Mouse (Mus musculus): ENCODE data around the gene Phykpl. TPM values are rescaled to one million over a fixed set of nuclear protein-coding genes. Genes with fewer than 3 reads are reported as not detected.

Phykpl gene
- polyA plus RNA-seq, 1 experiment, result 8.1 TPM

DNA sequence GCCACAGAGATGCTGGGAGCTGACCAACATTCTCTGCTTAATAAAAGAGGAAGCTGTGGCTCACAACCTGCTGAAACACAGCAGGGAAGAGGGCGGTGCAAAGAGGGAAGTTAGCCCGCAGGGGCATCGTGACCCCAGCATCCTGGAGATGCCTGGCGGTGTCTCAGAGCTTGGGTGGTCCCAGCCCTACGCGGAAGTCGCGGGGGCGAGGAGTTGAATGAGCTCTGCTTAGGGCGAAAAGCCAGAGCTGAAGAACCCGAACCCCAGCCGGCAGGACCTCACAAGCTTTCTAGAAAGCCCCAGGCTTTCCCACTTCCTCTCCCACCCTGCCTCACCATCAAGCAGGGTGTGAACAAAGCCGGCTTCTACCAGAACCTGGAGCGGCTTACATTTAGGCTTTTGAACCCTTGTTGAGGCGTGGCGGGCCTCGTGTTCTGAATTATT is 53.4 kb downstream of the Phykpl start:
- peaks cover 5% of the 10 kb centered on the region for H3K4me1 ChIP-seq (ENCODE audit: control insufficient read depth, insufficient read depth, low read length)
- peak overlapping the region; percentile 98 for H3K27ac ChIP-seq (ENCODE audit: insufficient read depth, low read length)
- TF ChIP-seq EP300 (IDR thresholded peaks at IDR 0.05; ENCODE audit: insufficient read depth, low read depth, low read length), result peak; percentile 99
- no peak for TF ChIP-seq POLR2A (IDR thresholded peaks at IDR 0.05; ENCODE audit: insufficient read depth, low read length)
- H3K36me3 ChIP-seq (ENCODE audit: control insufficient read depth, insufficient read depth, low read length, poor library complexity, severe bottlenecking), result peaks cover 7% of the 10 kb centered on the region
- H3K9me3 ChIP-seq (replicated peaks; ENCODE audit: control insufficient read depth, insufficient read depth, low read length, poor library complexity, severe bottlenecking), result no peaks in the 10 kb centered on the region
- no peaks in the 10 kb centered on the region for H3K27me3 ChIP-seq (ENCODE audit: control insufficient read depth, insufficient read depth, low read length, poor library complexity, severe bottlenecking)
- peak overlapping the region; percentile 30; the same call in 1 of the 2 replicates for H3K9ac ChIP-seq (ENCODE audit: low read depth, poor library complexity, severe bottlenecking)
- no peak overlapping the region for H3K4me3 ChIP-seq (ENCODE audit: low read depth, low read length)

DNA sequence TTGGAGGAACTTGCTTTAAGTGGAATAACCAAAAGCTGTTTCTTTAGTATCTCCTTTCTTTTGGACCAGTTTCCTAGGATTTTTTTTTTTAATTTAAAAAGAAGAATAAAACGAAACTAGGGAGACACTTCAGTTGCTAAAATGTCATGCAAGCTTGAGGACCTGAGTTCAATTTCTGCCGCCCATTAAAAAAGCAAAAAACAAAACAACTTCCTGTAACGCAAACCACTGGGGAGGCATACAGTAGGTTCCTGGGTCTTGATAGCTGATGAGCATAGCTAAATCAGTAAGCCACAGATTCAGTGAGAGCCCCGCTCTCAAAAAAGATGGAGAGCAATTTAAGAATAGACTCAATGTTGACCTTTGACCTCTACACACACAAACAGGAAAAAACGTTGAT is 53.9 kb downstream of the Phykpl start:
- H3K27ac ChIP-seq (ENCODE audit: insufficient read depth, low read length), result peak overlapping the region; percentile 98
- H3K4me3 ChIP-seq (ENCODE audit: low read depth, low read length), result no peak overlapping the region
- H3K4me1 ChIP-seq (ENCODE audit: control insufficient read depth, insufficient read depth, low read length), result peaks cover 7% of the 10 kb centered on the region
- no peak for TF ChIP-seq EP300 (IDR thresholded peaks at IDR 0.05; ENCODE audit: insufficient read depth, low read depth, low read length)
- TF ChIP-seq CTCF (IDR thresholded peaks at IDR 0.05; ENCODE audit: low read depth, low read length), result no peak
- H3K9me3 ChIP-seq (replicated peaks; ENCODE audit: control insufficient read depth, insufficient read depth, low read length, poor library complexity, severe bottlenecking), result no peaks in the 10 kb centered on the region
- H3K36me3 ChIP-seq (ENCODE audit: control insufficient read depth, insufficient read depth, low read length, poor library complexity, severe bottlenecking), result peaks cover 7% of the 10 kb centered on the region
- peak overlapping the region; percentile 30; the same call in 1 of the 2 replicates for H3K9ac ChIP-seq (ENCODE audit: low read depth, poor library complexity, severe bottlenecking)
- H3K27me3 ChIP-seq (ENCODE audit: control insufficient read depth, insufficient read depth, low read length, poor library complexity, severe bottlenecking), result no peaks in the 10 kb centered on the region

DNA sequence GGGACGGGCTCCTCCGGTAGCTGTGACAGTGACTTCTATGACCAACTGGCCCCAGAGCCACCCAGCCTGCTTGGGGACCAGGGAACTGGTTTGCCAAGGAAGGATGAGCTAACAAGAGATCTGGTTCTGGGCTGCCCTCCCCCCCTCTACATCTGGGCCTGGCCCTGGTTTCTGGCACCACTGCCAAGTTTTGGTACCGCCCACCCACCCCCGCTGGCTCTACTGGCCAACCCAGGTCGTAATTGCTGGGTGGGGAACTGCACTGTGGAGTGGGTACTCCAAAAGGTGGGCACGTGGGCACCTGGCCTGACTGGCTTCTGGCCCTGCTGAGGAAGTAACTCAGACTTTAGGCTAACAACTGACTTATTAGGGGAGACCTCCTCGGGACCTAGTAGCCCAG is 56.2 kb downstream of the Phykpl start:
- Histone ChIP-seq H3K4me1 (ENCODE audit: control insufficient read depth, insufficient read depth, low read length) (peaks cover 7% of the 10 kb centered on the region), H3K27me3 (ENCODE audit: control insufficient read depth, insufficient read depth, low read length, poor library complexity, severe bottlenecking) (no peaks in the 10 kb centered on the region), H3K36me3 (ENCODE audit: control insufficient read depth, insufficient read depth, low read length, poor library complexity, severe bottlenecking) (peaks cover 21% of the 10 kb centered on the region), H3K9me3 (replicated peaks; ENCODE audit: control insufficient read depth, insufficient read depth, low read length, poor library complexity, severe bottlenecking) (no peaks in the 10 kb centered on the region), H3K4me3 (ENCODE audit: low read depth, low read length) (no peak overlapping the region), H3K27ac (ENCODE audit: insufficient read depth, low read length) (no peak overlapping the region), H3K9ac (ENCODE audit: low read depth, poor library complexity, severe bottlenecking) (no peak overlapping the region)
- no peak for TF ChIP-seq EP300 (IDR thresholded peaks at IDR 0.05; ENCODE audit: insufficient read depth, low read depth, low read length)
- no peak for TF ChIP-seq POLR2A (IDR thresholded peaks at IDR 0.05; ENCODE audit: insufficient read depth, low read length)
- no peak for TF ChIP-seq CTCF (IDR thresholded peaks at IDR 0.05; ENCODE audit: low read depth, low read length)

DNA sequence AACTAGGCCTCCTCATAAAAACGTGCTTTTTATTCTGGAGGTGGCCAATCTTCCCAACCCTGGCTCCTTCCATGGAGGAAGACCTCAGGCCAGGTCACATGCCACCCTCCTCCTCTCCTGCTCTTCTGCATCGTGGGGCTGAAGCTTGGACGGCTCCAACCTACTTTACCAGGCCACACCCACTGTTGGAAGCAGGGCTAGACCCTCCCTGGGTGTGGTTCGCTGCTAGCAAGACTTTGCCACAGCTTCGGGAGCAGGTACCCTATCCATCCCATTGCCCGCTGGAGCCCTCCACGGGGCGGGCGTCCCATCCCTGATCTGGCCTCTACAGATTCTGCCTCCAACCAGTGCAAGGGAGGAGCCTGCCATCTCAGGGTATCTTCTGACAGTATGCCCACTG is 58.6 kb downstream of the Phykpl start:
- Histone ChIP-seq H3K4me3 (ENCODE audit: low read depth, low read length) (peak overlapping the region; percentile 36), H3K36me3 (ENCODE audit: control insufficient read depth, insufficient read depth, low read length, poor library complexity, severe bottlenecking) (peaks cover 25% of the 10 kb centered on the region), H3K27me3 (ENCODE audit: control insufficient read depth, insufficient read depth, low read length, poor library complexity, severe bottlenecking) (no peaks in the 10 kb centered on the region), H3K9me3 (replicated peaks; ENCODE audit: control insufficient read depth, insufficient read depth, low read length, poor library complexity, severe bottlenecking) (no peaks in the 10 kb centered on the region), H3K9ac (ENCODE audit: low read depth, poor library complexity, severe bottlenecking) (peak overlapping the region; percentile 48), H3K4me1 (ENCODE audit: control insufficient read depth, insufficient read depth, low read length) (peaks cover 10% of the 10 kb centered on the region), H3K27ac (ENCODE audit: insufficient read depth, low read length) (0 out of 2 replicates have a peak overlapping the region, but pooled peaks have one; percentile 2)
- TF ChIP-seq EP300 (IDR thresholded peaks at IDR 0.05; ENCODE audit: insufficient read depth, low read depth, low read length) (no peak), CTCF (IDR thresholded peaks at IDR 0.05; ENCODE audit: low read depth, low read length) (no peak), POLR2A (IDR thresholded peaks at IDR 0.05; ENCODE audit: insufficient read depth, low read length) (no peak)

DNA sequence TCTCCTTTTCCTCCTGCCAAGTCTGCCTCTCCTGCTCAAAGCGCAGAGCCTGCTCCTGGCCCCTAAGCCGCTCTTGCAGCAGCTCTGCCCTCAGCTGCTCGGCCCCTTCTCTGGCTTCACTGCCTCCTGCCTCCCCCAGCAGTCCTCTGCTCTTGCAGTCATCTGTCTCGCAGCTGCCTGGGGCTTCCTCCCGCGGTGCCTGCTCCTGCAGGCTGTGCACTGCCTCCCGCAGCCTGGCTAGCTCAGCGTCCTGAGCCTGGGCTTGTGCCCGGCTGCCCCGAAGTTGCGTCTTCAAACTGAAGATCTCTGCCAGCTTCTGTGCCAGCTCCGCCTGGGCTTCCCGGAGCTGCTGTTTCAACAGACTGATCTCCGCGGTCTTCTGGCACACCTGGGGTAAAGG is 59.2 kb downstream of the Phykpl start:
- no peak for TF ChIP-seq CTCF (IDR thresholded peaks at IDR 0.05; ENCODE audit: low read depth, low read length)
- TF ChIP-seq POLR2A (IDR thresholded peaks at IDR 0.05; ENCODE audit: insufficient read depth, low read length), result no peak
- no peak for TF ChIP-seq EP300 (IDR thresholded peaks at IDR 0.05; ENCODE audit: insufficient read depth, low read depth, low read length)
- H3K9me3 ChIP-seq (replicated peaks; ENCODE audit: control insufficient read depth, insufficient read depth, low read length, poor library complexity, severe bottlenecking), result no peaks in the 10 kb centered on the region
- H3K9ac ChIP-seq (ENCODE audit: low read depth, poor library complexity, severe bottlenecking), result peak overlapping the region; percentile 48
- H3K4me1 ChIP-seq (ENCODE audit: control insufficient read depth, insufficient read depth, low read length), result peaks cover 11% of the 10 kb centered on the region
- peak overlapping the region; percentile 2 for H3K27ac ChIP-seq (ENCODE audit: insufficient read depth, low read length)
- peak overlapping the region; percentile 36 for H3K4me3 ChIP-seq (ENCODE audit: low read depth, low read length)
- peaks cover 25% of the 10 kb centered on the region for H3K36me3 ChIP-seq (ENCODE audit: control insufficient read depth, insufficient read depth, low read length, poor library complexity, severe bottlenecking)
- no peaks in the 10 kb centered on the region for H3K27me3 ChIP-seq (ENCODE audit: control insufficient read depth, insufficient read depth, low read length, poor library complexity, severe bottlenecking)

DNA sequence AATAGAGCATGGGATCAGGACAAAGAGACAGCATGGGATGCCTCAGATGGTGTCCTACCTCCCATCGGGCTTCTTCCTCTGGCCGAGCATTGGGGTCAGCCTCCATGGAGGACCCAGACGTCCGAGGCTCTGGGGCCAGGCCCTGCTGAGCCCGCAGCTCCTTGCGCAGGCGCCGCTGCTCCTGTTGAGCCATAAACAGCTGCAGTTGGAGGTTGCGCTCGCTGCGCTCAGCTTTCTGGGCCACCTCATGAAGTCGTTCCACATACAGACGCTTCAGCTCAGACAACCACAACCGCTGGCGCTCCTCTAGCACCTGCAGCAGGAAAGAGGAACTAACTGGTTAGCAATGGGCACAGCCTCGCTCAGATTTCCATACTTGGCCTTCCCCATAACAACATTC is 59.7 kb downstream of the Phykpl start:
- peak overlapping the region; percentile 14 for H3K27ac ChIP-seq (ENCODE audit: insufficient read depth, low read length)
- H3K9ac ChIP-seq (ENCODE audit: low read depth, poor library complexity, severe bottlenecking), result peak overlapping the region; percentile 48
- H3K4me1 ChIP-seq (ENCODE audit: control insufficient read depth, insufficient read depth, low read length), result peaks cover 11% of the 10 kb centered on the region
- peaks cover 25% of the 10 kb centered on the region for H3K36me3 ChIP-seq (ENCODE audit: control insufficient read depth, insufficient read depth, low read length, poor library complexity, severe bottlenecking)
- H3K4me3 ChIP-seq (ENCODE audit: low read depth, low read length), result peak overlapping the region; percentile 36
- no peak for TF ChIP-seq POLR2A (IDR thresholded peaks at IDR 0.05; ENCODE audit: insufficient read depth, low read length)
- no peak for TF ChIP-seq CTCF (IDR thresholded peaks at IDR 0.05; ENCODE audit: low read depth, low read length)
- no peak for TF ChIP-seq EP300 (IDR thresholded peaks at IDR 0.05; ENCODE audit: insufficient read depth, low read depth, low read length)
- H3K27me3 ChIP-seq (ENCODE audit: control insufficient read depth, insufficient read depth, low read length, poor library complexity, severe bottlenecking), result no peaks in the 10 kb centered on the region
- H3K9me3 ChIP-seq (replicated peaks; ENCODE audit: control insufficient read depth, insufficient read depth, low read length, poor library complexity, severe bottlenecking), result no peaks in the 10 kb centered on the region
